Mouse (Mus musculus) liver, adult (tissue): ENCODE results near the gene Slc13a2.
A peak's percentile ranks its signal among the peaks of the same experiment; 100 is the strongest.

ENCODE experiments used
- GATA4 ChIP-seq: IDR thresholded peaks from 2 replicates; pipeline ENCODE4 v1.6.1; 2014; ENCODE audit warnings: mild to moderate bottlenecking, low read length; ENCODE audit not compliant: insufficient replicate concordance

Gene Slc13a2

GRCm38 (mm10) chr11:78420263-78420889, 1.6 kb downstream of the Slc13a2 start:
- peak; percentile 78 for TF ChIP-seq GATA4

- no peak for TF ChIP-seq GATA4
Observed at GRCm38 (mm10) chr11:78416854-78417253, 5.2 kb downstream of the Slc13a2 start.

GRCm38 (mm10) chr11:78412861-78413260, 9.2 kb downstream of the Slc13a2 start:
- TF ChIP-seq GATA4 = no peak

- TF ChIP-seq GATA4 = no peak
Observed at GRCm38 (mm10) chr11:78412324-78412850, 9.6 kb downstream of the Slc13a2 start.

GRCm38 (mm10) chr11:78411606-78412323, 10.3 kb downstream of the Slc13a2 start:
- no peak for TF ChIP-seq GATA4

GRCm38 (mm10) chr11:78408256-78409240, 13.5 kb downstream of the Slc13a2 start:
- no peak for TF ChIP-seq GATA4

- TF ChIP-seq GATA4 = no peak
Observed at GRCm38 (mm10) chr11:78402062-78402461, 20.0 kb downstream of the Slc13a2 start.

GRCm38 (mm10) chr11:78401469-78401868, 20.5 kb downstream of the Slc13a2 start:
- TF ChIP-seq GATA4 = no peak

- TF ChIP-seq GATA4 = no peak
Observed at GRCm38 (mm10) chr11:78400936-78401335, 21.1 kb downstream of the Slc13a2 start.

GRCm38 (mm10) chr11:78399680-78400079, 22.3 kb downstream of the Slc13a2 start:
- TF ChIP-seq GATA4 = no peak

GRCm38 (mm10) chr11:78398212-78398611, 23.8 kb downstream of the Slc13a2 start:
- TF ChIP-seq GATA4 = no peak

- no peak for TF ChIP-seq GATA4
Observed at GRCm38 (mm10) chr11:78397397-78397796, 24.6 kb downstream of the Slc13a2 start.

GRCm38 (mm10) chr11:78396950-78397349, 25.1 kb downstream of the Slc13a2 start:
- TF ChIP-seq GATA4 = no peak

GRCm38 (mm10) chr11:78392728-78393127, 29.3 kb downstream of the Slc13a2 start:
- TF ChIP-seq GATA4 = no peak

- TF ChIP-seq GATA4 = no peak
Observed at GRCm38 (mm10) chr11:78386508-78387043, 35.4 kb downstream of the Slc13a2 start, which contains the start of gene Foxn1. TSS of gene Foxn1 (minus strand) at chr11:78386558.
